Mouse (Mus musculus): ENCODE data around the gene Zmym4. TPM values are rescaled to one million over a fixed set of nuclear protein-coding genes. Genes with fewer than 3 reads are reported as not detected.

Gene Zmym4
- total and polyA plus RNA-seq, 3 experiments: 14.9 to 71.1 (median 23.6) TPM

DNA sequence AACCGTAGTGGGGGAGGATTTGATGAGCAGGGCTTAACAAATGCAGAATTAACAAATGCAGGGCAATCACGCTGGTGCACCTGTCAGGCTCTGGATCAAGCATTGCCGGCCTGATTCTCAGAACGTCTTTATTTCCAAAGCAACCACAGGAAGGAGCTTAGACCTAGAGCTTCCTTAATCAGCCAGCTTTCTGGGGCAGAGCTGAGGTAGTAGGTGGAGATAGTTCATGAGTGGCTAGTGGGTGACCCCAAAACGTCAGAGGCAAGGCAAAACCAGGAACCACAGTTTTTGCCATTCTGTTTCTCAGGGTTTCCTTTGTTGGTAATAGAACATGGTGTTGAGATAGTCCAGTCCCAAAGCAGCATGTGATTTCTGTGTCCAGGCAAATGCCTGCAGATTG, 153.1 kb downstream of the Zmym4 start:
- no peak for DNase-seq (ENCODE audit: low read depth, low spot score)
- H3K9ac ChIP-seq (ENCODE audit: control insufficient read depth, low read depth, low read length, poor library complexity, severe bottlenecking): no peak overlapping the region
- H3K4me1 ChIP-seq (ENCODE audit: control insufficient read depth in 1 of 2, insufficient read depth in 2 of 2, low read length in 2 of 2): no peaks in the 10 kb centered on the region
- no peak overlapping the region for H3K27ac ChIP-seq (ENCODE audit: control insufficient read depth, low read depth, low read length)
- H3K4me3 ChIP-seq (ENCODE audit: control insufficient read depth in 1 of 2, insufficient read depth in 1 of 2, low read depth in 2 of 2, low read length in 2 of 2): no peak overlapping the region
- no peaks in the 10 kb centered on the region for H3K79me2 ChIP-seq (ENCODE audit: control insufficient read depth, insufficient read depth, low read length, poor library complexity)
- H3K9me3 ChIP-seq (replicated peaks; ENCODE audit: insufficient read depth, low read length): no peaks in the 10 kb centered on the region
- H3K36me3 ChIP-seq (ENCODE audit: control insufficient read depth in 1 of 2, insufficient read depth in 2 of 2, low read length in 2 of 2): no peaks in the 10 kb centered on the region; a peak in 1 of 4 replicates
- no peaks in the 10 kb centered on the region for H3K27me3 ChIP-seq (ENCODE audit: control insufficient read depth in 1 of 2, insufficient read depth in 2 of 2, low read length in 2 of 2)
- TF ChIP-seq RCOR1 (IDR thresholded peaks at IDR 0.05; ENCODE audit: low read depth, low read length) (no peak), ZC3H11A (IDR thresholded peaks at IDR 0.05; ENCODE audit: low read depth, low read length) (no peak), EP300 (IDR thresholded peaks at IDR 0.05; ENCODE audit: low read depth in 1 of 2, low read length in 2 of 2) (no peak), POLR2AphosphoS2 (IDR thresholded peaks at IDR 0.05; ENCODE audit: low read length) (no peak), USF1 (IDR thresholded peaks at IDR 0.05; ENCODE audit: low read depth, low read length) (no peak), KAT2A (conservative IDR thresholded peaks at IDR 0.05; ENCODE audit: low read depth, low read length) (no peak), NRF1 (IDR thresholded peaks at IDR 0.05; ENCODE audit: insufficient read depth, low read depth, low read length, poor library complexity, severe bottlenecking) (no peak), JUND (IDR thresholded peaks at IDR 0.05; ENCODE audit: low read depth, low read length) (no peak), USF2 (IDR thresholded peaks at IDR 0.05; ENCODE audit: borderline replicate concordance in 1 of 2, insufficient read depth in 1 of 2, low read depth in 1 of 2, low read length in 2 of 2) (no peak), SMC3 (IDR thresholded peaks at IDR 0.05; ENCODE audit: low read depth, low read length) (no peak), GATA1 (IDR thresholded peaks at IDR 0.05; ENCODE audit: low read depth, low read length) (no peak), TAL1 (IDR thresholded peaks at IDR 0.05; ENCODE audit: low read length) (no peak), E2F4 (IDR thresholded peaks at IDR 0.05; ENCODE audit: borderline replicate concordance, low read depth, low read length) (no peak), ZNF384 (IDR thresholded peaks at IDR 0.05; ENCODE audit: low read depth, low read length) (no peak)

DNA sequence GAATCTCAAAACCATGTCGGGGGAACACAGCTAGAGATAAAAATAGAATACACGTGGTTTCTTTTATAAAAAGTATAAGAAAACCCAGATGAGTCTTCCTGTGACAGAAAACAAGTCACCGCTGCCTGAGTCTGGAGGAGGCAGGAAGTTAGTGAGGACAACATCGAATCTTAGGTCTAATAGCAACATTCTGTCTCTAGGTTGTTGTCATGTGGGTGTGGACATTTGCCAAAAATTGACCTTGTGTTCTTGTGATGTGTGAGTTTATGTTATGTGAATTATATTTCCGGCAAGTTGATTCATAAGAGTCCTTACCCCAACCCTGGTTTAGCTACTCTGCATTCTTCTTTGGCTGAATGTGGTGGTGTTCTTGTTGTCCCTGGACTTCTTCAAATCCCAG, 154.7 kb downstream of the Zmym4 start:
- no peak overlapping the region for H3K4me3 ChIP-seq (ENCODE audit: control insufficient read depth in 1 of 2, insufficient read depth in 1 of 2, low read depth in 2 of 2, low read length in 2 of 2)
- TF ChIP-seq CTCF (IDR thresholded peaks at IDR 0.05 in 2 of 3, conservative IDR thresholded peaks at IDR 0.05 in 1 of 3; ENCODE audit: control insufficient read depth in 1 of 3, insufficient read depth in 1 of 3, low read depth in 2 of 3, low read length in 3 of 3, poor library complexity in 1 of 3, severe bottlenecking in 1 of 3) (no peak), HCFC1 (IDR thresholded peaks at IDR 0.05; ENCODE audit: low read depth, low read length) (no peak), NELFE (IDR thresholded peaks at IDR 0.05; ENCODE audit: low read depth, low read length) (no peak), MAX (IDR thresholded peaks at IDR 0.05; ENCODE audit: low read length) (no peak), ELF1 (IDR thresholded peaks at IDR 0.05; ENCODE audit: low read depth, low read length) (no peak), SMC3 (IDR thresholded peaks at IDR 0.05; ENCODE audit: low read depth, low read length) (no peak), SIN3A (IDR thresholded peaks at IDR 0.05; ENCODE audit: low read length) (no peak), MXI1 (IDR thresholded peaks at IDR 0.05; ENCODE audit: low read depth, low read length) (no peak), CHD1 (IDR thresholded peaks at IDR 0.05; ENCODE audit: low read depth, low read length) (no peak), USF2 (IDR thresholded peaks at IDR 0.05; ENCODE audit: borderline replicate concordance in 1 of 2, insufficient read depth in 1 of 2, low read depth in 1 of 2, low read length in 2 of 2) (no peak), TBP (IDR thresholded peaks at IDR 0.05; ENCODE audit: low read depth, low read length) (no peak), BHLHE40 (IDR thresholded peaks at IDR 0.05; ENCODE audit: borderline replicate concordance, low read depth, low read length) (no peak), EP300 (IDR thresholded peaks at IDR 0.05; ENCODE audit: low read depth in 1 of 2, low read length in 2 of 2) (no peak), TAL1 (IDR thresholded peaks at IDR 0.05; ENCODE audit: low read length) (no peak)
- no peak overlapping the region for H3K27ac ChIP-seq (ENCODE audit: control insufficient read depth, low read depth, low read length)
- no peaks in the 10 kb centered on the region for H3K79me2 ChIP-seq (ENCODE audit: control insufficient read depth, insufficient read depth, low read length, poor library complexity)
- H3K4me1 ChIP-seq (ENCODE audit: control insufficient read depth in 1 of 2, insufficient read depth in 2 of 2, low read length in 2 of 2): no peaks in the 10 kb centered on the region
- H3K27me3 ChIP-seq (ENCODE audit: control insufficient read depth in 1 of 2, insufficient read depth in 2 of 2, low read length in 2 of 2): no peaks in the 10 kb centered on the region
- no peaks in the 10 kb centered on the region for H3K9me3 ChIP-seq (replicated peaks; ENCODE audit: insufficient read depth, low read length)
- H3K36me3 ChIP-seq (ENCODE audit: control insufficient read depth in 1 of 2, insufficient read depth in 2 of 2, low read length in 2 of 2): no peaks in the 10 kb centered on the region; a peak in 1 of 4 replicates
- H3K9ac ChIP-seq (ENCODE audit: control insufficient read depth, low read depth, low read length, poor library complexity, severe bottlenecking): no peak overlapping the region
- no peak for DNase-seq (ENCODE audit: low read depth, low spot score)
